Mouse (Mus musculus) small intestine, adult 2 months (tissue): ENCODE measurements around the gene Klk7.

Experiments used
- CTCF ChIP-seq: fragments of 200-500 bp; IDR thresholded peaks from 2 replicates; pipeline ENCODE4 v1.5.1; 2012; ENCODE audit warnings: low read depth, mild to moderate bottlenecking, control low read depth, inconsistent platforms, low read length, moderate library complexity, mixed read lengths; ENCODE audit not compliant: insufficient replicate concordance, insufficient read length; ENCODE audit errors: extremely low read depth
- POLR2A ChIP-seq: fragments of 200-500 bp; IDR thresholded peaks from 2 replicates; pipeline ENCODE4 v1.6.1; 2012; ENCODE audit warnings: low read depth, mild to moderate bottlenecking, control low read depth, inconsistent platforms, low read length, moderate library complexity

- no peak for TF ChIP-seq CTCF
- TF ChIP-seq POLR2A, result no peak
Measured at GRCm38 (mm10) chr7:43829006-43829405, 17.9 kb downstream of the Klk7 start.
